Mouse (Mus musculus) limb, embryonic 10.5 days (tissue): ENCODE measurements around the gene Mcub. TPM values are rescaled to one million over a fixed set of nuclear protein-coding genes. Genes with fewer than 3 reads are reported as not detected.

Experiments used
- DNase-seq: peaks from one replicate; pipeline ENCODE4 v3.0.0-alpha.2; 2017; ENCODE audit warnings: low spot score
- H3K27ac ChIP-seq: fragments of 300-500 bp; sonication (generic); 2 replicates; pipeline ENCODE4 v1.5.1; 2016; ENCODE audit warnings: mild to moderate bottlenecking
- H3K27me3 ChIP-seq: fragments of 300-500 bp; sonication (generic); 2 replicates; pipeline ENCODE4 v1.6.1; 2016; ENCODE audit warnings: low read depth, mild to moderate bottlenecking; ENCODE audit not compliant: poor library complexity, severe bottlenecking
- H3K36me3 ChIP-seq: fragments of 300-500 bp; sonication (generic); 2 replicates; pipeline ENCODE4 v1.6.1; 2016; ENCODE audit warnings: mild to moderate bottlenecking, moderate library complexity
- H3K4me1 ChIP-seq: fragments of 300-500 bp; sonication (generic); 2 replicates; pipeline ENCODE4 v1.6.1; 2016
- H3K4me3 ChIP-seq: fragments of 300-500 bp; sonication (generic); 2 replicates; pipeline ENCODE4 v1.5.1; 2016; ENCODE audit warnings: mild to moderate bottlenecking, moderate library complexity
- H3K9me3 ChIP-seq: fragments of 300-500 bp; sonication (generic); replicated peaks from 2 replicates; pipeline ENCODE4 v1.6.1; 2016; ENCODE audit warnings: mild to moderate bottlenecking
- WGBS: fragments of 180-500 bp; shearing (Covaris S2); methylation state at CpG from one replicate; pipeline ENCODE4 v1.1.7; 2016; 5-methylcytosine and 5-hydroxymethylcytosine counted together
- polyA plus RNA-seq: library from polyadenylated mRNA; unstranded; fragments of >200 nt; fragmentation: Nextera tagmentation; extraction: Ambion mirVana; gene quantifications from 2 replicates; pipeline ENCODE4 v1.2.1, GENCODE M21; 2016

Mcub gene
- polyA plus RNA-seq, 1 experiment from 2014 or later: 10.3 TPM

GRCm38 (mm10) chr3:129943813-129944212 lies 26.2 kb downstream of the Mcub start:
- no peak for DNase-seq
- Histone ChIP-seq H3K27ac (no peak overlapping the region), H3K9me3 (no peaks in the 10 kb centered on the region), H3K27me3 (no peaks in the 10 kb centered on the region), H3K4me1 (0 out of 2 replicates have a peak, but pooled peaks cover 4% of the 10 kb centered on the region), H3K4me3 (no peak overlapping the region), H3K36me3 (no peaks in the 10 kb centered on the region)
- WGBS: 77% methylated on average over 4 of the region's 4 CpGs

- 96% methylated on average over 1 of the region's 1 CpGs for whole genome bisulfite sequencing
- Histone ChIP-seq H3K4me1 (peaks cover 21% of the 10 kb centered on the region), H3K27ac (no peak overlapping the region), H3K27me3 (no peaks in the 10 kb centered on the region), H3K9me3 (no peaks in the 10 kb centered on the region), H3K4me3 (no peak overlapping the region), H3K36me3 (no peaks in the 10 kb centered on the region)
- no peak for DNase-seq
These were observed 28.7 kb downstream of the Mcub start for GRCm38 (mm10) chr3:129941291-129941690.

GRCm38 (mm10) chr3:129940780-129941179 lies 29.2 kb downstream of the Mcub start:
- Histone ChIP-seq H3K4me3 (no peak overlapping the region), H3K27me3 (no peaks in the 10 kb centered on the region), H3K4me1 (peaks cover 20% of the 10 kb centered on the region), H3K36me3 (no peaks in the 10 kb centered on the region), H3K27ac (no peak overlapping the region), H3K9me3 (no peaks in the 10 kb centered on the region)
- WGBS: 98% methylated on average over 2 of the region's 2 CpGs
- no peak for DNase-seq

GRCm38 (mm10) chr3:129939058-129939457 lies 30.9 kb downstream of the Mcub start:
- Histone ChIP-seq H3K4me1 (peaks cover 20% of the 10 kb centered on the region), H3K27ac (no peak overlapping the region), H3K36me3 (no peaks in the 10 kb centered on the region), H3K4me3 (no peak overlapping the region), H3K9me3 (no peaks in the 10 kb centered on the region), H3K27me3 (no peaks in the 10 kb centered on the region)
- WGBS: 57% methylated on average over 7 of the region's 7 CpGs
- no peak for DNase-seq

- Histone ChIP-seq H3K4me3 (no peak overlapping the region), H3K9me3 (no peaks in the 10 kb centered on the region), H3K36me3 (no peaks in the 10 kb centered on the region), H3K4me1 (peaks cover 20% of the 10 kb centered on the region), H3K27ac (peak overlapping the region; percentile 70), H3K27me3 (no peaks in the 10 kb centered on the region)
- 28% methylated on average over 3 of the region's 3 CpGs for WGBS
- DNase-seq: no peak
These were observed 32.2 kb downstream of the Mcub start for GRCm38 (mm10) chr3:129937848-129938247.

- no peak for DNase-seq
- Histone ChIP-seq H3K4me1 (peaks cover 20% of the 10 kb centered on the region), H3K27ac (no peak overlapping the region), H3K9me3 (no peaks in the 10 kb centered on the region), H3K27me3 (no peaks in the 10 kb centered on the region), H3K36me3 (no peaks in the 10 kb centered on the region), H3K4me3 (no peak overlapping the region)
- 46% methylated on average over 9 of the region's 9 CpGs for WGBS
These were observed 33.4 kb downstream of the Mcub start for GRCm38 (mm10) chr3:129936561-129936960.

- H3K27me3 ChIP-seq: no peaks in the 10 kb centered on the region
- DNase-seq: peak; percentile 57
- no peaks in the 10 kb centered on the region for H3K36me3 ChIP-seq
- H3K27ac ChIP-seq: no peak overlapping the region
- no peaks in the 10 kb centered on the region for H3K9me3 ChIP-seq
- WGBS: 47% methylated on average over 4 of the region's 4 CpGs
- no peak overlapping the region for H3K4me3 ChIP-seq
- peaks cover 11% of the 10 kb centered on the region for H3K4me1 ChIP-seq
These were observed 37.6 kb downstream of the Mcub start for GRCm38 (mm10) chr3:129932443-129932842.

- WGBS: 75% methylated on average over 6 of the region's 6 CpGs
- no peaks in the 10 kb centered on the region for H3K9me3 ChIP-seq
- no peak overlapping the region for H3K4me3 ChIP-seq
- no peaks in the 10 kb centered on the region for H3K27me3 ChIP-seq
- no peaks in the 10 kb centered on the region for H3K4me1 ChIP-seq
- H3K27ac ChIP-seq: no peak overlapping the region
- no peaks in the 10 kb centered on the region for H3K36me3 ChIP-seq
- DNase-seq: no peak
These were observed 39.7 kb downstream of the Mcub start for GRCm38 (mm10) chr3:129930213-129930778.

- no peak overlapping the region for H3K4me3 ChIP-seq
- no peak overlapping the region for H3K27ac ChIP-seq
- no peaks in the 10 kb centered on the region for H3K4me1 ChIP-seq
- no peaks in the 10 kb centered on the region for H3K27me3 ChIP-seq
- no peaks in the 10 kb centered on the region for H3K9me3 ChIP-seq
- no peak for DNase-seq
- 93% methylated on average over 3 of the region's 3 CpGs for WGBS
- H3K36me3 ChIP-seq: no peaks in the 10 kb centered on the region
These were observed 44.1 kb downstream of the Mcub start for GRCm38 (mm10) chr3:129925861-129926260.

GRCm38 (mm10) chr3:129923581-129923980 lies 46.4 kb downstream of the Mcub start:
- WGBS: 88% methylated on average over 7 of the region's 7 CpGs
- H3K9me3 ChIP-seq: no peaks in the 10 kb centered on the region
- H3K4me1 ChIP-seq: no peaks in the 10 kb centered on the region
- no peaks in the 10 kb centered on the region for H3K27me3 ChIP-seq
- no peak overlapping the region for H3K27ac ChIP-seq
- H3K36me3 ChIP-seq: no peaks in the 10 kb centered on the region
- H3K4me3 ChIP-seq: no peak overlapping the region
- DNase-seq: no peak

GRCm38 (mm10) chr3:129918434-129918833 lies 51.6 kb downstream of the Mcub start:
- no peaks in the 10 kb centered on the region for H3K9me3 ChIP-seq
- H3K27me3 ChIP-seq: no peaks in the 10 kb centered on the region
- 19% methylated on average over 13 of the region's 13 CpGs for whole genome bisulfite sequencing
- H3K27ac ChIP-seq: no peak overlapping the region
- peak; percentile 74 for DNase-seq
- peaks cover 26% of the 10 kb centered on the region for H3K36me3 ChIP-seq
- H3K4me1 ChIP-seq: no peaks in the 10 kb centered on the region
- no peak overlapping the region for H3K4me3 ChIP-seq

GRCm38 (mm10) chr3:129917424-129917823 lies 52.6 kb downstream of the Mcub start:
- Histone ChIP-seq H3K27me3 (no peaks in the 10 kb centered on the region), H3K27ac (no peak overlapping the region), H3K4me1 (no peaks in the 10 kb centered on the region), H3K4me3 (no peak overlapping the region), H3K9me3 (no peaks in the 10 kb centered on the region), H3K36me3 (peaks cover 36% of the 10 kb centered on the region)
- 90% methylated on average over 3 of the region's 3 CpGs for WGBS
- no peak for DNase-seq

- Histone ChIP-seq H3K27ac (no peak overlapping the region), H3K9me3 (no peaks in the 10 kb centered on the region), H3K27me3 (no peaks in the 10 kb centered on the region), H3K4me3 (no peak overlapping the region), H3K4me1 (no peaks in the 10 kb centered on the region), H3K36me3 (peaks cover 78% of the 10 kb centered on the region)
- no peak for DNase-seq
- 94% methylated on average over 13 of the region's 13 CpGs for WGBS
These were observed 56.8 kb downstream of the Mcub start for GRCm38 (mm10) chr3:129913241-129913640.

- no peak for DNase-seq
- WGBS: 92% methylated on average over 14 of the region's 14 CpGs
- H3K36me3 ChIP-seq: peaks cover 89% of the 10 kb centered on the region
These were observed 58.0 kb downstream of the Mcub start for GRCm38 (mm10) chr3:129912025-129912424.

More at GRCm38 (mm10) chr3:129912025-129912424, 58.0 kb downstream of the Mcub start:
- Histone ChIP-seq H3K4me1 (no peaks in the 10 kb centered on the region), H3K4me3 (no peak overlapping the region), H3K9me3 (no peaks in the 10 kb centered on the region), H3K27ac (no peak overlapping the region), H3K27me3 (no peaks in the 10 kb centered on the region)
